Mouse (Mus musculus): ENCODE data around the gene Ndufb10. TPM values are rescaled to one million over a fixed set of nuclear protein-coding genes. Genes with fewer than 3 reads are reported as not detected.
"Not testable (repeated sequence)": the region's sequence is repeated elsewhere in the genome, so short reads cannot be mapped to it uniquely, and the experiment has no call there.

Gene Ndufb10
- polyA plus RNA-seq, 1 experiment from 2014 or later, result 349 TPM

GRCm38 (mm10) chr17:24725637-24726390 is 1.5 kb upstream of the Ndufb10 start:
- no peak overlapping the region for H3K27ac ChIP-seq (ENCODE audit: low read depth, low read length)
- H3K4me2 ChIP-seq (ENCODE audit: low read depth, low read length), result no peak overlapping the region
- H3K4me1 ChIP-seq (ENCODE audit: control insufficient read depth, insufficient read depth, low read length), result peaks cover 24% of the 10 kb centered on the region
- H3K36me3 ChIP-seq (ENCODE audit: control insufficient read depth, insufficient read depth, low read length), result peaks cover 14% of the 10 kb centered on the region
- no peak overlapping the region for H3K4me3 ChIP-seq (ENCODE audit: low read depth, low read length)
- H3K27me3 ChIP-seq (ENCODE audit: control insufficient read depth, insufficient read depth, low read length), result no peaks in the 10 kb centered on the region
- H3K9ac ChIP-seq (replicated peaks; ENCODE audit: low read depth, low read length), result no peak overlapping the region
- 74% methylated on average over 3 of the region's 3 CpGs for WGBS
- no peaks in the 10 kb centered on the region for H3K9me3 ChIP-seq (ENCODE audit: control insufficient read depth, low read length)
- no peak for ATAC-seq (ENCODE audit: low read depth)

- peak; percentile 2; the same call in 1 of the 2 replicates for ATAC-seq (ENCODE audit: low read depth)
- Histone ChIP-seq H3K27me3 (ENCODE audit: control insufficient read depth, insufficient read depth, low read length) (no peaks in the 10 kb centered on the region), H3K9me3 (ENCODE audit: control insufficient read depth, low read length) (no peaks in the 10 kb centered on the region), H3K36me3 (ENCODE audit: control insufficient read depth, insufficient read depth, low read length) (peaks cover 14% of the 10 kb centered on the region), H3K9ac (replicated peaks; ENCODE audit: low read depth, low read length) (peak overlapping the region; percentile 86), H3K27ac (ENCODE audit: low read depth, low read length) (peak overlapping the region; percentile 81), H3K4me1 (ENCODE audit: control insufficient read depth, insufficient read depth, low read length) (peaks cover 26% of the 10 kb centered on the region), H3K4me3 (ENCODE audit: low read depth, low read length) (peak overlapping the region; percentile 76), H3K4me2 (ENCODE audit: low read depth, low read length) (peak overlapping the region; percentile 81)
- WGBS, result under 1% methylated on average over 15 of the region's 15 CpGs
These were observed 447 bp downstream of the Ndufb10 start for GRCm38 (mm10) chr17:24723881-24724180.

GRCm38 (mm10) chr17:24723122-24723880 is 977 bp downstream of the Ndufb10 start:
- WGBS, result 3% methylated on average over 12 of the region's 12 CpGs
- ATAC-seq (ENCODE audit: low read depth), result no peak
- Histone ChIP-seq H3K4me3 (ENCODE audit: low read depth, low read length) (peak overlapping the region; percentile 76), H3K4me2 (ENCODE audit: low read depth, low read length) (peak overlapping the region; percentile 81), H3K27me3 (ENCODE audit: control insufficient read depth, insufficient read depth, low read length) (no peaks in the 10 kb centered on the region), H3K4me1 (ENCODE audit: control insufficient read depth, insufficient read depth, low read length) (peaks cover 28% of the 10 kb centered on the region), H3K9ac (replicated peaks; ENCODE audit: low read depth, low read length) (peak overlapping the region; percentile 86), H3K36me3 (ENCODE audit: control insufficient read depth, insufficient read depth, low read length) (peaks cover 14% of the 10 kb centered on the region), H3K9me3 (ENCODE audit: control insufficient read depth, low read length) (no peaks in the 10 kb centered on the region), H3K27ac (ENCODE audit: low read depth, low read length) (no peak overlapping the region)

- no peak overlapping the region for H3K9ac ChIP-seq (replicated peaks; ENCODE audit: low read depth, low read length)
- no peaks in the 10 kb centered on the region for H3K9me3 ChIP-seq (ENCODE audit: control insufficient read depth, low read length)
These were observed 1.9 kb downstream of the Ndufb10 start for GRCm38 (mm10) chr17:24722220-24722924.

GRCm38 (mm10) chr17:24721383-24721955 is 2.8 kb downstream of the Ndufb10 start:
- ATAC-seq (ENCODE audit: low read depth); H3K9me3 ChIP-seq (ENCODE audit: control insufficient read depth, low read length); H3K27ac ChIP-seq (ENCODE audit: low read depth, low read length); H3K27me3 ChIP-seq (ENCODE audit: control insufficient read depth, insufficient read depth, low read length): not testable (repeated sequence)
- 74% methylated on average over 7 of the region's 7 CpGs for WGBS
- H3K36me3 ChIP-seq (ENCODE audit: control insufficient read depth, insufficient read depth, low read length), result peaks cover 14% of the 10 kb centered on the region
- peaks cover 28% of the 10 kb centered on the region for H3K4me1 ChIP-seq (ENCODE audit: control insufficient read depth, insufficient read depth, low read length)
- 0 out of 2 replicates have a peak overlapping the region, but pooled peaks have one; percentile 32 for H3K9ac ChIP-seq (replicated peaks; ENCODE audit: low read depth, low read length)
- peak overlapping the region; percentile 83; the same call in 1 of the 2 replicates for H3K4me3 ChIP-seq (ENCODE audit: low read depth, low read length)
- H3K4me2 ChIP-seq (ENCODE audit: low read depth, low read length), result peak overlapping the region; percentile 71

More at GRCm38 (mm10) chr17:24722220-24722924, 1.9 kb downstream of the Ndufb10 start:
- Histone ChIP-seq H3K4me3 (ENCODE audit: low read depth, low read length) (0 out of 2 replicates have a peak overlapping the region, but pooled peaks have one; percentile 4), H3K27me3 (ENCODE audit: control insufficient read depth, insufficient read depth, low read length) (no peaks in the 10 kb centered on the region), H3K4me2 (ENCODE audit: low read depth, low read length) (peak overlapping the region; percentile 81; the same call in 1 of the 2 replicates), H3K27ac (ENCODE audit: low read depth, low read length) (no peak overlapping the region), H3K36me3 (ENCODE audit: control insufficient read depth, insufficient read depth, low read length) (peaks cover 14% of the 10 kb centered on the region), H3K4me1 (ENCODE audit: control insufficient read depth, insufficient read depth, low read length) (peaks cover 28% of the 10 kb centered on the region)
- WGBS, result 34% methylated on average over 13 of the region's 13 CpGs
- ATAC-seq (ENCODE audit: low read depth), result no peak

- not testable (repeated sequence) for H3K9me3 ChIP-seq (ENCODE audit: control insufficient read depth, low read length); ATAC-seq (ENCODE audit: low read depth); H3K27me3 ChIP-seq (ENCODE audit: control insufficient read depth, insufficient read depth, low read length); H3K27ac ChIP-seq (ENCODE audit: low read depth, low read length)
- H3K4me3 ChIP-seq (ENCODE audit: low read depth, low read length), result peak overlapping the region; percentile 83
- peaks cover 19% of the 10 kb centered on the region for H3K36me3 ChIP-seq (ENCODE audit: control insufficient read depth, insufficient read depth, low read length)
- H3K4me2 ChIP-seq (ENCODE audit: low read depth, low read length), result peak overlapping the region; percentile 71
- peak overlapping the region; percentile 83 for H3K9ac ChIP-seq (replicated peaks; ENCODE audit: low read depth, low read length)
- H3K4me1 ChIP-seq (ENCODE audit: control insufficient read depth, insufficient read depth, low read length), result peaks cover 28% of the 10 kb centered on the region
- 1% methylated on average over 11 of the region's 11 CpGs for WGBS
These were observed 3.7 kb downstream of the Ndufb10 start for GRCm38 (mm10) chr17:24720616-24721015.

GRCm38 (mm10) chr17:24719494-24720222 is 4.6 kb downstream of the Ndufb10 start:
- peak overlapping the region; percentile 87 for H3K27ac ChIP-seq (ENCODE audit: low read depth, low read length)
- WGBS, result 0% methylated on average over 61 of the region's 61 CpGs
- ATAC-seq (ENCODE audit: low read depth), result peak; percentile 98
- H3K27me3 ChIP-seq (ENCODE audit: control insufficient read depth, insufficient read depth, low read length), result no peaks in the 10 kb centered on the region
- H3K36me3 ChIP-seq (ENCODE audit: control insufficient read depth, insufficient read depth, low read length), result peaks cover 19% of the 10 kb centered on the region
- peak overlapping the region; percentile 83 for H3K4me3 ChIP-seq (ENCODE audit: low read depth, low read length)
- H3K4me2 ChIP-seq (ENCODE audit: low read depth, low read length), result peak overlapping the region; percentile 71
- peak overlapping the region; percentile 83 for H3K9ac ChIP-seq (replicated peaks; ENCODE audit: low read depth, low read length)
- no peaks in the 10 kb centered on the region for H3K9me3 ChIP-seq (ENCODE audit: control insufficient read depth, low read length)
- H3K4me1 ChIP-seq (ENCODE audit: control insufficient read depth, insufficient read depth, low read length), result peaks cover 28% of the 10 kb centered on the region

- ATAC-seq (ENCODE audit: low read depth); H3K27ac ChIP-seq (ENCODE audit: low read depth, low read length); H3K27me3 ChIP-seq (ENCODE audit: control insufficient read depth, insufficient read depth, low read length); H3K9me3 ChIP-seq (ENCODE audit: control insufficient read depth, low read length): not testable (repeated sequence)
- WGBS, result 65% methylated on average over 5 of the region's 5 CpGs
- H3K4me2 ChIP-seq (ENCODE audit: low read depth, low read length), result peak overlapping the region; percentile 55
- peaks cover 19% of the 10 kb centered on the region for H3K36me3 ChIP-seq (ENCODE audit: control insufficient read depth, insufficient read depth, low read length)
- H3K9ac ChIP-seq (replicated peaks; ENCODE audit: low read depth, low read length), result peak overlapping the region; percentile 83
- peaks cover 28% of the 10 kb centered on the region for H3K4me1 ChIP-seq (ENCODE audit: control insufficient read depth, insufficient read depth, low read length)
- H3K4me3 ChIP-seq (ENCODE audit: low read depth, low read length), result peak overlapping the region; percentile 83
These were observed 5.3 kb downstream of the Ndufb10 start for GRCm38 (mm10) chr17:24718938-24719337.
